Mouse (Mus musculus) thymus, postnatal 0 days (tissue): ENCODE measurements around the gene Asap3. TPM values are rescaled to one million over a fixed set of nuclear protein-coding genes. Genes with fewer than 3 reads are reported as not detected.

Source experiments
- DNase-seq: peaks from one replicate; pipeline ENCODE4 v3.0.0-alpha.2; 2015; ENCODE audit warnings: low spot score
- polyA plus RNA-seq: library from polyadenylated mRNA; unstranded; fragments of >200 nt; fragmentation: Nextera tagmentation; extraction: Ambion mirVana; gene quantifications from 2 replicates; pipeline ENCODE4 v1.2.1, GENCODE M21; 2015

Asap3 gene
- polyA plus RNA-seq, 1 experiment from 2014 or later = 1.3 TPM

DNA sequence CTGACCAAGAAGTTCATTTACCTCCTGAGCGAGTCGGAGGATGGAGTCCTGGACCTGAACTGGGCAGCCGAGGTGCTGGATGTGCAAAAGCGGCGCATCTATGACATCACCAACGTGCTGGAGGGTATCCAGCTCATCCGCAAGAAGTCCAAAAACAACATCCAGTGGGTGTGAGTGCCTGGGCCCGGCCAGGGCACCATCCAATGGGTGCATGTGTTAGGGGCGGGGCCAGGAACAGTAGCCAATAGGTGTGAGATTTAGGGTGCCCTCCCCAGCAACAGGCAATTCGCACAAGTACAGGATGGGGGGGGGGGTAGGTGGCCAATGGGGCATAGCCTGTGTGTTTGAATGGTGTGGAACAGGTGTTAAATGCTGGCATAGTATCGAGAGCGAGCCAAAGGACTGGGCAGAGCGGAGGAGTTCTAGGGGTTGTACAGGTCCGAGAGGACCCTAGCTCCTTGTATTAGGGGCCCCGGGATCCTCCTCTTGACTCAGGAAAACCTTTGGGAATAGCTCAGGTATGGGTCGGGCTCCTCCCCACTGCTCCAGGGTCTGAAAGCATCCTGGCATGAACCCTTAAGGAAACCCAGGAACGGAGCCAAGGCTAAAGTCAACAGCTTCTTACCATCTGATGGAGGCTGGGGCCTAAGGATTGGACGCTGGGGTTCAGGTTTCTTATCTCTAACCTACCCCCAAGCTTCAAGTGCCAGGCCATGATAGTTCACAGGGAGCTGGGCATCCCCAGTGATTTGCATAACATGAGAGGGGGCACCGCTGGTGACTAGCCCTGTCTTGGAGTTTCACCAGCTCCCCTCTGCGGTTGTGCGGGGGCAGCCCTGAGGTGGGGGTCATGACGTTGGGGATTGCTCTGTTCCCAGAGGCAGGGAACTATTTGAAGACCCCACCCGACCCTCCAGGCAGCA, 25.5 kb upstream of the Asap3 start:
- DNase-seq = peak; percentile 93

GRCm38 (mm10) chr4:136181367-136181766, 24.8 kb upstream of the Asap3 start:
- peak; percentile 27 for DNase-seq

DNA sequence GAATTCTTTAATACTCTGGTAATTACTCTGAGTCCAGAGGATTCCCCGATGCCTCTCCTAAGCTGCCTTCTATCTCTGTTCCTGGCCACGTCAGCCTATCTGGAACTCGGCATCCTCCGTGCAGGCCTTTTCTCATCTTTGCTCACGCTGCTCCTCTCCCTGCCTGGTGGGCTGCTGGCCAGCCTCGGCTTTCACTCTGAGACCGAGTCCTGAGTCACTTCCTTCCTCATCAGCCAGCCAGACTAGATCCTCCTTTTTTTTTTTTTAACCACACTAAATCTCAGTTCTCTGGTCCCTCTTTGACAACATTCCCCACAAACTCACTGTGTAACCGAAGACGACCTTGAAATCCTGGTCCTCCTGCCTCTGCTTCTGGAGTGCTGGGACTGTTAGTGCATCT, 20.8 kb upstream of the Asap3 start:
- DNase-seq = no peak

DNA sequence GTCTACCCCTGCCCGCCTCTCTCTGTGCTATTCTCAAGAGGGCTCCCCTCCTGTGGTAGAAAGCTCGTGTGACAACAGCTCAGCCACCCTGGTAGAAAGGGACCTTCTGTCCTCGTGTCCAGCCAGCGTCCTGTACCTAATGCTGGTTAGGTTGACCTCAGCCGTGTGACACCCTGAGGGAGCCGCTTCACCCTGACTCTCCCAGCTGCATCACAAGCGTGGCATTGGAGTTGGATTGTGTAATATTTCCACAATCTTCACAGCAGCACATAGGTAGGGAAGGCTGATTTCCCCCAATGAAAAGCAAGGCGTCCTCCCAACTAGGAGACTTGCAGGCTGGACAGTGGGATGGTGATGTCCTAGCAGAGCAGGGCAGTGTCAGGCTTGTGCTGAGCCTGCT, 19.9 kb upstream of the Asap3 start:
- DNase-seq = no peak

- DNase-seq = no peak
Observed at GRCm38 (mm10) chr4:136186739-136187472, 19.3 kb upstream of the Asap3 start.

DNA sequence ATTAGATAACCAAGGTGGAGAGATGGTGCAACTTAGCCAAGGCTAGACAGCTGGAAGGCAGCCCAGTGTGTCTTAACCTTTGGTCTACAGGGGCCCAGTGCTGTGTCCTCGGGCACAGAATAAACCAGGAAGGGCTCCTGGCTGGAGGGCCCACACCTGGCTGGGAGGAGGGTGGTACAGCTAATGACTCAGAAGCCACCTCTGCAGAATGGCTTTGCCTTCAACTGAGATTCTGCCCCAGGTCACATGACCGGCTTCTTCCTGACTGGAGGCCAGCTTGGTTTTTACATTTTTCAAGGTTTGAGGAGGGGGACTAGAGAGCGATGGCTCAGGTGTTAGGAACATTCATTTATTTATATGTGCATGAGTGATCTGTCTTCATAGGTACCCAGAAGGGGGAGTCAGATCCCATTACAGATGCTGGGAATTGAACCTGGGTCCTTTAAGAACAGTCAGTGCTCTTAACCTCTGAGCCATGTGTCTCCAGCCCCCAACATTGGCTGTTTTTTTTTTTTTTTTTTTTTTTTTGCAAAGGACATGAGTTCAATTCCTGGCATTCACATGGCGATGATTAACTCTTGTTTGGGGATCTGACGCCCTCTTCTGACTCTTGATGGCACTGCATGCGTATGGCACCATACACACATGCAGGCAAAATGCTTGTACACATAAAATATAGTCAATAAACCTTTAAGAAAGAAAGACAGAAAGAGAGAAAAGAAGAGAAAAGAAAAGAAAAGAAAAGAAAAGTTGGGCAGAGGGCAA, 17.0 kb upstream of the Asap3 start:
- peak; percentile 39 for DNase-seq

DNA sequence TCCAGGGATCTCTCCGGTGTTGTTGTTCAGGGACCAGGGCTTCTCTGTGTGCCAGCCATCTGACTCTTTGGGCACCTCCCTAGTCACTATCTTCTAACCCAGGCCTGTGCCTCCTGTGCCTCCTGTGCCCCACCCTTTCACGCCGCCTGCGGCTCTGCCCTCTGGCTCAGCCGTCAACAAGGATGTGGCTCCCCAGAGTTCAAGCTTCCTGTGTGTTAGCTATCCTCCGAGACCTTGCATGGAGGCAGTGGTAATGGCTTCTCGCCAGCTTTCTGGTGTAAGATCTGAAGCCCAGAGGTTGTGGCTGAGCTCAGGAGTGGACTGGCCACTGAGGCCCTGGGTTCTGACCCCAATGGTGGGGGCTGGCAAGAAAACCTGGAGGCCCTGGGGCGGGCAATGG, 16.3 kb upstream of the Asap3 start:
- peak; percentile 35 for DNase-seq

GRCm38 (mm10) chr4:136193571-136193970, 12.6 kb upstream of the Asap3 start:
- no peak for DNase-seq

DNA sequence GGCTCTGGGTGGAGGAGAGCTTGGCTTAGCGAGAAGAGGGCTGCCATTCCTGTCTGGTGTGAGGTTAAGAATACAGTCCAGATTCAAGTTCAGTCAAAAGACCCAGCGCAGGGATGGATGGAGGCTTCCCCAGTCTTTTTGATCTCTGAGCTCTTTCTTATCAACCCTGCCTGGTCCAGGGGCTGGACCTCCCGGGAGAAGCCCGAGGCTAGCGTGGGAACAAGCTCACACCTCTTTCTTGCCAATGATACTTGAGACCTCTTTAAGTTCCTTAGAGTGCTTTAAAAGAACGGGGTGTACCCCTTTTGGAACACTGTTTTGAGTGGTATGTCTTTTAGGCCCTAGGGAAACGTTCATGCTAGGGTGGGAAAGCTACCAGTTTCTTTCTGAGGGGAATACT, 11.1 kb upstream of the Asap3 start:
- DNase-seq = no peak

DNA sequence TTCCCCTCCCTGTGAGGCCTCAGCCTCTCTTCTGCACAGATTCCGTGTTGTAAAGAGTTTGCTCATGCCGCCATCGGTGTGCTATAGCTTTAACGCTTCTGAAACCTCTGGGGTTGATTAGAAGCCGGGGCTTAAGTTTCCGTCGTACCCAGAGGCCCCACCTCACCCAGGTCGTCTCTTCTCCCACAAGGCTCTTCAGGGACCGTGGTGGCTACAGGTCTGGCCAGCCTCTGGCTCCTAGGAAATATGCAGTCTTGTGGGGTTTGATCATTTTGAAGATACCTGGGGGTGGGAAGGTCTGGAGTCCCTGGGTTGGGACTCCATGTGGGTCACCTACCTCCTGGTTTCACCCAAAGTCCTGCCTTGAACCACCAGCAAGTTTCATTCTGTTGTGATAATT, 10.5 kb upstream of the Asap3 start:
- DNase-seq = no peak

- no peak for DNase-seq
Observed at GRCm38 (mm10) chr4:136196201-136196600, 10.0 kb upstream of the Asap3 start.

DNA sequence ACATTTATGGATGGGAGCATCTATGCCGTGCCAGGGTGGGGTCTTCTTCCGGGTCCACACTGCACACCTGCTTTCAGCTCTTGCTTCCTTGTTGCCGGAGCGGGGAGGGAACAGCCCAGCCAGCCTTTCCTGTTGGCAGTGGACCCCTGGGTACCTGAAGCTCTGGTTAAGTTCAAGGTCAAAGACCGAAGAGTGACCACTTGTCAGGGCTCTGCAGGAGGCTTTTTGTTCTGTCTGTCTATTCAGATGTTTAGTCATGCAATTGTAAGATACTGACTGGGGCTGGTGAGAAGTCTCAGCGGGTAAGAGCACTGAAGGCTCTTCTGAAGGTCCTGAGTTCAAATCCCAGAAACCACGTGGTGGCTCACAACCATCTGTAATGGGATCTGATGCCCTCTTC, 7.3 kb upstream of the Asap3 start:
- no peak for DNase-seq

GRCm38 (mm10) chr4:136199562-136200292, 6.4 kb upstream of the Asap3 start:
- DNase-seq = peak; percentile 75

- DNase-seq = peak; percentile 88
Observed at GRCm38 (mm10) chr4:136202509-136202908, 3.7 kb upstream of the Asap3 start.

DNA sequence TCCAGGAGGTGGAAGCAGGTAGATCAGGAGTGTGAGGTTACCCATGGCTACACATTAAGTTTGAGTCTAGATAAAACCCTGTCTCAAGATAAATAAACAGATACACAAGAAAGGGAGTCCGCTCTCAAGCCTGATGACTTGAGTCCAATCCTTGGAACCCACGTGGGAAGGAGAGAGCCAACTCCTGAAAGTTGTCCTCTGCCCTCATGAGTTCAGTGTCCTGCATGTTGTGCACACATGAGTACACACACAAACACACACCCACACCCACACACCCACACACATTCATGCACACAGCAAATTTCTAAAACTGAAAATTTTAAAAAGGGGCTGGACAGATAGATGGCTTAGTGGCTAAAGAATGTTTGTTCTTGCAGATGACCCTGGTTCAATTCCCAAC, 1.4 kb upstream of the Asap3 start:
- no peak for DNase-seq

GRCm38 (mm10) chr4:136206943-136207342, 778 bp downstream of the Asap3 start:
- DNase-seq = no peak

DNA sequence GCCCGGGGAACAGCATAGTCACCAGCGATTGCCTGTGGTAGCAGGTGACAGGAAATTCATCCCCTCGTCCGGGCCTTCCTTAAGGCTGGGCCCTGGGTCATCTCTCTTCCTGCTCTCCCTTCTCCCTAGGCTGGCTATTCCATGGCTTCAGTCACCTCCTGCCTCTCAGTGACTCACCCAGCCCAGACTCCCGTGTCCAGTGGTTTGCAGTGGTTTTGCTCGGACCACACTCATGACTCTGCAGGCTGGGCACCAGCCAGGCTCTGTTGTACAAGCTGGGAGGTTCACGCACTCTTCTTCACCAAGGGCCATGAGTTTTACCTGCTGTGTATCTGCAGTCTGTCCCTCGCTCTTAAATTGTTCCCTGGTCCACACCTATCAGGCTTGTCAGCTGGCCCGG, 4.8 kb downstream of the Asap3 start:
- DNase-seq = no peak

- no peak for DNase-seq
Observed at GRCm38 (mm10) chr4:136213629-136214028, 7.5 kb downstream of the Asap3 start.

DNA sequence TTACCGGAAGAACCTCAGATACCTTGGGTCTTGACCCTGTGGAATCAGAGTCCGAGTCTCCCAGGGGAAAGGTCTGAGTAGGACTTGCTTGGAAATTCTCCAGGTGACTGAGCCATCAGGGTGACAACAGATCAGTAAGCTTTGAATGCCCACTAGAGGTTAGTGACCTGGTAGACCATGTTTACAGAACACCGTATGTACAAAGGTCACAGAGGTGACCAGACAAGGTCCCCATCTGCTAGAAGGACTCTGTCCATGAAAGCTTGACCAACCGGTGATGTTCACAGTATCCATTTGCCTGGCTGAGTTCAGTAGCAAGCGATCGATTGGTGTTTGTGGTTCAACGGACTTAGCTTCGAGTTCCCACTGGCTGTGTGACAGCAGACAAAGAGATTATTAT, 8.7 kb downstream of the Asap3 start:
- no peak for DNase-seq

GRCm38 (mm10) chr4:136215576-136215975, 9.4 kb downstream of the Asap3 start:
- DNase-seq = no peak

GRCm38 (mm10) chr4:136217063-136217462, 10.9 kb downstream of the Asap3 start:
- no peak for DNase-seq
